Mouse (Mus musculus) heart, postnatal 4 days (tissue): ENCODE data around the gene Glt28d2. TPM values are rescaled to one million over a fixed set of nuclear protein-coding genes. Genes with fewer than 3 reads are reported as not detected.

Experiments used
- DNase-seq: peaks from one replicate; pipeline ENCODE4 v3.0.0; 2021
- total RNA-seq, 2 experiments: library from RNA; stranded (reverse); gene quantifications; 2 replicates each; pipeline ENCODE4 v1.2.3; 2021

Gene Glt28d2
- total RNA-seq, 2 experiments from 2014 or later: 3.9 to 4.2 TPM

- no peak for DNase-seq
These were observed 66.3 kb downstream of the Glt28d2 start for GRCm38 (mm10) chr3:85820839-85821548.

Other genes starting within 250 kb of the Glt28d2 start
- 10 to 100 TPM; 27.0 to 28.1 TPM for gene Fam160a1, start 70.2 kb downstream of the Glt28d2 start, total RNA-seq
- gene Gm37240, start within 50 bp of the Glt28d2 start, total RNA-seq: 10 to 100 TPM; 19.6 to 20.6 TPM
- gene Sh3d19, start 83.6 kb upstream of the Glt28d2 start, total RNA-seq: 10 to 100 TPM; 21.4 to 21.5 TPM
- gene Prss48, start 115.0 kb upstream of the Glt28d2 start, total RNA-seq: not detected